Mouse (Mus musculus): ENCODE measurements around the gene Cdca3.
"Not testable (repeated sequence)": the region's sequence is repeated elsewhere in the genome, so short reads cannot be mapped to it uniquely, and the experiment has no call there.

Gene Cdca3

DNA sequence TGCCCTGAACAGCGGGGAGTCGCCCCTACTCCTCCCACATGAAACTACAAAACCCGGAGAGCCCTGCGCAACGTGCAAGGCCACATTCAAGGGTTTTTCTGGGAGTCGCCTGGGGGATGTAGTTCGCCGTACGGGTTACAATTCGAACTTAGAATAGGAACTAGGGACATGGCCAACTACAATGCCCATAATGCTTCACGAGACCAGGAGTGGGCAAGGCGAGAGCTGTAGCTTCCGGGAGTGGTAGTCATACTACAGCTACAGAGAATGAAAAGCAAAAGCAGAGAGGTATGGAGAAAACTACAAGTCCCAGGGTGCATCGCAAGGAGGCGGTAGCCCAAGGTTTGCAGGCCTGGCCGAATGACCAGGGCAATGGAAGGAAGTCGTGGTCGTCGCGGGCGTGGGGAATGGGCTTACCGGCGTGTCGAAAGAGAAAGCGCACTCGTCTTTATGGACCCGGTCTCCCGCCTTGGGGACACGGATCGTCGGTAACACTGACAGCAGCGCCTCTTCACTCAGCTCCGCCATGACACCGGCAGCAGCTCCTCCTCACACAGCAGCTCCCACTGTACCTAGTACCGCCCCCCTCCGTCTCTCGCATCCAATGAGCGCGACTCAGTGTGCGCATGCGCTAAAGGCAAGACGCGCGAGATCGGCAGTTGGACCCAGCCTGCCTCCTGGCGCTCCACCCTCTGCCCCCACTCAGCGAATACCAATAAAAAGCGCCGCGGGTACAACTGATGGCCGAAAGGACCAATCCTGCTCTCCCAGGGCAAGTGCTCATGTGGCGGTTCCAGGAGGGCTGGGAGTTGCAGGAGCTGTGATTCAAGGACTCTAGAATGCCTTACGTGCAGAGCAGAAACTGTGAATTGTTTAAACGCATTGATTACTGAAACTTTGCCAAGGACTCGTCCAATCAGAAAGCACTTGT lies at the start of gene Cdca3, which contains the start of gene Usp5:
Gene Cdca3, plus strand, starts transcription at position 680 of the 931 bp plus-strand sequence.
Gene Usp5, minus strand, starts transcription at position 617 of the 931 bp plus-strand sequence.
- Histone ChIP-seq H3K36me3 (ENCODE audit: control insufficient read depth, insufficient read depth, low read length, poor library complexity, severe bottlenecking) (peaks cover 2% of the 10 kb centered on the region), H3K27me3 (ENCODE audit: control insufficient read depth, insufficient read depth, low read length, poor library complexity, severe bottlenecking) (no peaks in the 10 kb centered on the region)
- DNase-seq (ENCODE audit: low read depth, low spot score) = peak; percentile 99

GRCm38 (mm10) chr6:124779984-124780416 lies 49.3 kb upstream of the Cdca3 start:
- DNase-seq (ENCODE audit: low read depth, low spot score) = no peak
- no peaks in the 10 kb centered on the region for H3K27me3 ChIP-seq (ENCODE audit: control insufficient read depth, insufficient read depth, low read length, poor library complexity, severe bottlenecking)
- H3K36me3 ChIP-seq (ENCODE audit: control insufficient read depth, insufficient read depth, low read length, poor library complexity, severe bottlenecking) = no peaks in the 10 kb centered on the region

- no peaks in the 10 kb centered on the region for H3K27me3 ChIP-seq (ENCODE audit: control insufficient read depth, insufficient read depth, low read length, poor library complexity, severe bottlenecking)
- H3K36me3 ChIP-seq (ENCODE audit: control insufficient read depth, insufficient read depth, low read length, poor library complexity, severe bottlenecking) = no peaks in the 10 kb centered on the region
- no peak for DNase-seq (ENCODE audit: low read depth, low spot score)
Measured at GRCm38 (mm10) chr6:124780917-124781316, 48.4 kb upstream of the Cdca3 start.

GRCm38 (mm10) chr6:124782436-124782835 lies 46.9 kb upstream of the Cdca3 start:
- no peaks in the 10 kb centered on the region for H3K36me3 ChIP-seq (ENCODE audit: control insufficient read depth, insufficient read depth, low read length, poor library complexity, severe bottlenecking)
- no peaks in the 10 kb centered on the region for H3K27me3 ChIP-seq (ENCODE audit: control insufficient read depth, insufficient read depth, low read length, poor library complexity, severe bottlenecking)
- peak; percentile 64 for DNase-seq (ENCODE audit: low read depth, low spot score)

GRCm38 (mm10) chr6:124786756-124787420 lies 42.5 kb upstream of the Cdca3 start:
- no peaks in the 10 kb centered on the region for H3K27me3 ChIP-seq (ENCODE audit: control insufficient read depth, insufficient read depth, low read length, poor library complexity, severe bottlenecking)
- no peaks in the 10 kb centered on the region for H3K36me3 ChIP-seq (ENCODE audit: control insufficient read depth, insufficient read depth, low read length, poor library complexity, severe bottlenecking)
- DNase-seq (ENCODE audit: low read depth, low spot score) = no peak

GRCm38 (mm10) chr6:124787722-124788121 lies 41.6 kb upstream of the Cdca3 start:
- Histone ChIP-seq H3K27me3 (ENCODE audit: control insufficient read depth, insufficient read depth, low read length, poor library complexity, severe bottlenecking) (no peaks in the 10 kb centered on the region), H3K36me3 (ENCODE audit: control insufficient read depth, insufficient read depth, low read length, poor library complexity, severe bottlenecking) (no peaks in the 10 kb centered on the region)
- DNase-seq (ENCODE audit: low read depth, low spot score) = no peak

- Histone ChIP-seq H3K36me3 (ENCODE audit: control insufficient read depth, insufficient read depth, low read length, poor library complexity, severe bottlenecking) (no peaks in the 10 kb centered on the region), H3K27me3 (ENCODE audit: control insufficient read depth, insufficient read depth, low read length, poor library complexity, severe bottlenecking) (no peaks in the 10 kb centered on the region)
- no peak for DNase-seq (ENCODE audit: low read depth, low spot score)
Measured at GRCm38 (mm10) chr6:124789519-124789918, 39.8 kb upstream of the Cdca3 start.

DNA sequence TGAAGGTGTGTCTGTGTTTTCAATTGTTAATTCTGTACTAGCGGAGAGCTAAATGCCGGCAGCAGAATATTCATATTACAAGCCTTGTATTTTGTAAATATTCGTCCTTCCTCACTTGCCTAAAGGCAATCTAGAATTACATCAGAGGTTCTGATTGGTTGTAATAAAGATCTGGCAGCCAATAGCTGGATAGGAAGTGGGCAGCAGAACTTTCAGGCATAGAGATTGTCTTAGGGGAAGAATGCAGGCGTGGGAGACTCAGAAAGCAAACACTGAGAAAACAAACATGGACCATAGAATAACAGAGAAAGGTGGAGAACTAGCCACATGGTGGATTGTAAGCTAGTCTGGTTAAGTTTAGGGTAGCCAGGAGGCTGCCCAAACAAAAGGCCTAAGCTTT lies 39.2 kb upstream of the Cdca3 start:
- DNase-seq (ENCODE audit: low read depth, low spot score) = no peak
- no peaks in the 10 kb centered on the region for H3K27me3 ChIP-seq (ENCODE audit: control insufficient read depth, insufficient read depth, low read length, poor library complexity, severe bottlenecking)

GRCm38 (mm10) chr6:124791911-124792310 lies 37.4 kb upstream of the Cdca3 start:
- Histone ChIP-seq H3K27me3 (ENCODE audit: control insufficient read depth, insufficient read depth, low read length, poor library complexity, severe bottlenecking) (no peaks in the 10 kb centered on the region), H3K36me3 (ENCODE audit: control insufficient read depth, insufficient read depth, low read length, poor library complexity, severe bottlenecking) (no peaks in the 10 kb centered on the region)
- no peak for DNase-seq (ENCODE audit: low read depth, low spot score)

More for the DNA sequence above, 39.2 kb upstream of the Cdca3 start:
- H3K36me3 ChIP-seq (ENCODE audit: control insufficient read depth, insufficient read depth, low read length, poor library complexity, severe bottlenecking) = no peaks in the 10 kb centered on the region

- H3K36me3 ChIP-seq (ENCODE audit: control insufficient read depth, insufficient read depth, low read length, poor library complexity, severe bottlenecking) = no peaks in the 10 kb centered on the region
- no peaks in the 10 kb centered on the region for H3K27me3 ChIP-seq (ENCODE audit: control insufficient read depth, insufficient read depth, low read length, poor library complexity, severe bottlenecking)
- DNase-seq (ENCODE audit: low read depth, low spot score) = no peak
Measured at GRCm38 (mm10) chr6:124795781-124796180, 33.6 kb upstream of the Cdca3 start.

DNA sequence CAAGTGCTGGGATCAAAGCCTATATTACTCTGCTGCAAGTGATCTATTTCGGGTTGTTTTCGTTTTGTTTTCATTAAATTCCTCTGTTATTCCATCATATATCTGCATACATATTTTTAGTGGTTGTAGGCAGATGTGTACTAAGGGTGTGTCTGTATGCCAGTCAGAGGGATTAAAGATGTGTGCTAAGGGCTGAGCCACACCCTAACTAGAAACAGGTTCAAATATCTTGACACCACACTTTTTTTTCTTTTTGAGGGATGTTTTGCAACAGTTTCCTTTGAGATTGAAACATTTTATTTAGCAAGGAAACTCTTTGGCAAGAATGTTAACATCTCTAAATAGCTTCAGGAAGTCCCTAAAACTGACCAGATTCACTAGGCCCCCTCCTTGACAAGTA lies 33.1 kb upstream of the Cdca3 start:
- H3K27me3 ChIP-seq (ENCODE audit: control insufficient read depth, insufficient read depth, low read length, poor library complexity, severe bottlenecking) = no peaks in the 10 kb centered on the region
- H3K36me3 ChIP-seq (ENCODE audit: control insufficient read depth, insufficient read depth, low read length, poor library complexity, severe bottlenecking) = no peaks in the 10 kb centered on the region
- no peak for DNase-seq (ENCODE audit: low read depth, low spot score)

DNA sequence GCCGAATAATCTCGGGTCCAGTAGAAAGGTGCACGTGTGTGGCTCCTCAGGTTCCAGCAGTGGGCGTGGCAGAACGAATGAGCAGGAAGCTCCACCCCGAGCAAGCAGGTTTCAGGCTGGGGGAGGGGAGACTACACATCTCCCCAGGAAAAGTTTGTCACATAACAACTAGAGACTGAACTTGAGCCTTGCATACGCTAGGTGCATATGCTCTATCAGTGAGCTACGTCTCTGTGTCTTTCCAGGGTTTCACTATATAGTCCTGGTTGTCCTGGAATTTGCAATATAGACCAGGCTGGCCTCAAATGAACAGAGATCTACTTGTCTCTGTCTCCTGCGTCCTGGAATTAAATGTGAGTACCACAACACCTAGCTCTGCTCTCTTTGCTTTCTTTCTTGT lies 26.9 kb upstream of the Cdca3 start:
- not testable (repeated sequence) for H3K36me3 ChIP-seq (ENCODE audit: control insufficient read depth, insufficient read depth, low read length, poor library complexity, severe bottlenecking); H3K27me3 ChIP-seq (ENCODE audit: control insufficient read depth, insufficient read depth, low read length, poor library complexity, severe bottlenecking); DNase-seq (ENCODE audit: low read depth, low spot score)

GRCm38 (mm10) chr6:124803061-124803460 lies 26.3 kb upstream of the Cdca3 start:
- H3K27me3 ChIP-seq (ENCODE audit: control insufficient read depth, insufficient read depth, low read length, poor library complexity, severe bottlenecking) = no peaks in the 10 kb centered on the region; the same call in 1 of the 2 replicates
- H3K36me3 ChIP-seq (ENCODE audit: control insufficient read depth, insufficient read depth, low read length, poor library complexity, severe bottlenecking) = no peaks in the 10 kb centered on the region
- DNase-seq (ENCODE audit: low read depth, low spot score) = no peak

GRCm38 (mm10) chr6:124803691-124804090 lies 25.7 kb upstream of the Cdca3 start:
- not testable (repeated sequence) for H3K36me3 ChIP-seq (ENCODE audit: control insufficient read depth, insufficient read depth, low read length, poor library complexity, severe bottlenecking); H3K27me3 ChIP-seq (ENCODE audit: control insufficient read depth, insufficient read depth, low read length, poor library complexity, severe bottlenecking); DNase-seq (ENCODE audit: low read depth, low spot score)

GRCm38 (mm10) chr6:124804341-124804740 lies 25.0 kb upstream of the Cdca3 start:
- DNase-seq (ENCODE audit: low read depth, low spot score) = no peak
- H3K36me3 ChIP-seq (ENCODE audit: control insufficient read depth, insufficient read depth, low read length, poor library complexity, severe bottlenecking) = no peaks in the 10 kb centered on the region

More at GRCm38 (mm10) chr6:124804341-124804740, 25.0 kb upstream of the Cdca3 start:
- no peaks in the 10 kb centered on the region; the same call in 1 of the 2 replicates for H3K27me3 ChIP-seq (ENCODE audit: control insufficient read depth, insufficient read depth, low read length, poor library complexity, severe bottlenecking)
